Mouse (Mus musculus) kidney, embryonic 15.5 days (tissue): ENCODE results near the gene Zfp541. TPM values are rescaled to one million over a fixed set of nuclear protein-coding genes. Genes with fewer than 3 reads are reported as not detected.

Source experiments
- ATAC-seq: fragments of 200-750 bp; cut with Nextera tagmentation; replicated peaks from 2 replicates; pipeline ENCODE4 v1.8.0; 2017; ENCODE audit warnings: moderate TSS enrichment; ENCODE audit not compliant: low FRiP score
- H3K27ac ChIP-seq: fragments of 300-500 bp; sonication (generic); 2 replicates; pipeline ENCODE4 v1.5.1; 2015; ENCODE audit warnings: mild to moderate bottlenecking, inconsistent platforms
- H3K27me3 ChIP-seq: fragments of 300-500 bp; sonication (generic); 2 replicates; pipeline ENCODE4 v1.6.1; 2015; ENCODE audit warnings: inconsistent platforms
- H3K36me3 ChIP-seq: fragments of 300-500 bp; sonication (generic); 2 replicates; pipeline ENCODE4 v1.6.1; 2015; ENCODE audit warnings: inconsistent platforms
- H3K4me1 ChIP-seq: fragments of 300-500 bp; sonication (generic); 2 replicates; pipeline ENCODE4 v1.6.1; 2015; ENCODE audit warnings: inconsistent platforms
- H3K4me2 ChIP-seq: fragments of 300-500 bp; sonication (generic); 2 replicates; pipeline ENCODE4 v1.6.1; 2015; ENCODE audit warnings: moderate library complexity, mild to moderate bottlenecking, inconsistent platforms
- H3K4me3 ChIP-seq: fragments of 300-500 bp; sonication (generic); replicated peaks from 2 replicates; pipeline ENCODE4 v1.5.1; 2015; ENCODE audit warnings: mild to moderate bottlenecking, inconsistent platforms
- H3K9ac ChIP-seq: fragments of 300-500 bp; sonication (generic); 2 replicates; pipeline ENCODE4 v1.6.1; 2015; ENCODE audit warnings: mild to moderate bottlenecking, inconsistent platforms
- H3K9me3 ChIP-seq: fragments of 300-500 bp; sonication (generic); replicated peaks from 2 replicates; pipeline ENCODE4 v1.6.1; 2016; ENCODE audit warnings: inconsistent platforms
- WGBS: fragments of 180-500 bp; shearing (Covaris S2); methylation state at CpG from one replicate; pipeline ENCODE4 v1.1.7; 2015; ENCODE audit warnings: mixed read lengths; 5-methylcytosine and 5-hydroxymethylcytosine counted together
- polyA plus RNA-seq: library from polyadenylated mRNA; unstranded; fragments of >200 nt; fragmentation: Nextera tagmentation; extraction: Ambion mirVana; gene quantifications from 2 replicates; pipeline ENCODE4 v1.2.1, GENCODE M21; 2015

Gene Zfp541
- polyA plus RNA-seq, 1 experiment from 2014 or later = not detected

- Histone ChIP-seq H3K4me2 (no peak overlapping the region), H3K27me3 (no peaks in the 10 kb centered on the region), H3K36me3 (peaks cover 22% of the 10 kb centered on the region), H3K9ac (no peak overlapping the region), H3K9me3 (no peaks in the 10 kb centered on the region), H3K4me3 (no peak overlapping the region), H3K27ac (no peak overlapping the region), H3K4me1 (peaks cover 22% of the 10 kb centered on the region)
- no peak for ATAC-seq
- WGBS = 90% methylated on average over 4 of the region's 4 CpGs
Measured at GRCm38 (mm10) chr7:16031072-16031471, 30.5 kb upstream of the Zfp541 start.

- Histone ChIP-seq H3K4me2 (no peak overlapping the region), H3K27ac (peak overlapping the region; percentile 66; the same call in 1 of the 2 replicates), H3K4me3 (no peak overlapping the region), H3K9ac (no peak overlapping the region), H3K36me3 (peaks cover 16% of the 10 kb centered on the region), H3K27me3 (no peaks in the 10 kb centered on the region), H3K4me1 (peaks cover 22% of the 10 kb centered on the region), H3K9me3 (no peaks in the 10 kb centered on the region)
- 93% methylated on average over 1 of the region's 1 CpGs for WGBS
- no peak for ATAC-seq
Measured at GRCm38 (mm10) chr7:16033059-16033458, 28.6 kb upstream of the Zfp541 start.

- Histone ChIP-seq H3K4me3 (no peak overlapping the region), H3K4me1 (peaks cover 21% of the 10 kb centered on the region), H3K4me2 (no peak overlapping the region), H3K27ac (peak overlapping the region; percentile 66), H3K36me3 (peaks cover 16% of the 10 kb centered on the region), H3K9ac (no peak overlapping the region), H3K27me3 (no peaks in the 10 kb centered on the region), H3K9me3 (no peaks in the 10 kb centered on the region)
- ATAC-seq = peak; percentile 78
- 76% methylated on average over 8 of the region's 8 CpGs for WGBS
Measured at GRCm38 (mm10) chr7:16033580-16034461, 27.8 kb upstream of the Zfp541 start.

- H3K27ac ChIP-seq = no peak overlapping the region
- peaks cover 4% of the 10 kb centered on the region for H3K36me3 ChIP-seq
- no peak for ATAC-seq
- no peak overlapping the region for H3K4me2 ChIP-seq
- no peaks in the 10 kb centered on the region for H3K9me3 ChIP-seq
- H3K4me1 ChIP-seq = peaks cover 31% of the 10 kb centered on the region
- H3K4me3 ChIP-seq = no peak overlapping the region
- WGBS = 93% methylated on average over 6 of the region's 6 CpGs
- no peak overlapping the region for H3K9ac ChIP-seq
- H3K27me3 ChIP-seq = no peaks in the 10 kb centered on the region
Measured at GRCm38 (mm10) chr7:16036972-16037371, 24.6 kb upstream of the Zfp541 start.

GRCm38 (mm10) chr7:16039363-16039762 lies 22.3 kb upstream of the Zfp541 start:
- Histone ChIP-seq H3K4me2 (no peak overlapping the region), H3K27me3 (no peaks in the 10 kb centered on the region), H3K27ac (no peak overlapping the region), H3K36me3 (no peaks in the 10 kb centered on the region), H3K9me3 (no peaks in the 10 kb centered on the region), H3K4me3 (no peak overlapping the region), H3K9ac (no peak overlapping the region), H3K4me1 (peaks cover 31% of the 10 kb centered on the region)
- 93% methylated on average over 5 of the region's 5 CpGs for WGBS
- ATAC-seq = no peak

GRCm38 (mm10) chr7:16041208-16041607 lies 20.4 kb upstream of the Zfp541 start:
- 68% methylated on average over 2 of the region's 2 CpGs for WGBS
- H3K27ac ChIP-seq = no peak overlapping the region
- no peak overlapping the region for H3K4me2 ChIP-seq
- no peak overlapping the region for H3K4me3 ChIP-seq
- no peaks in the 10 kb centered on the region for H3K9me3 ChIP-seq
- peaks cover 47% of the 10 kb centered on the region for H3K4me1 ChIP-seq
- ATAC-seq = no peak
- no peaks in the 10 kb centered on the region for H3K36me3 ChIP-seq
- H3K9ac ChIP-seq = no peak overlapping the region
- H3K27me3 ChIP-seq = no peaks in the 10 kb centered on the region

GRCm38 (mm10) chr7:16042850-16043775 lies 18.5 kb upstream of the Zfp541 start:
- peaks cover 50% of the 10 kb centered on the region for H3K4me1 ChIP-seq
- H3K9ac ChIP-seq = no peak overlapping the region
- no peak for ATAC-seq
- H3K27ac ChIP-seq = peak overlapping the region; percentile 56; the same call in 1 of the 2 replicates
- no peaks in the 10 kb centered on the region for H3K36me3 ChIP-seq
- no peaks in the 10 kb centered on the region for H3K27me3 ChIP-seq
- no peaks in the 10 kb centered on the region for H3K9me3 ChIP-seq
- H3K4me2 ChIP-seq = 0 out of 2 replicates have a peak overlapping the region, but pooled peaks have one; percentile 83
- WGBS = 64% methylated on average over 10 of the region's 10 CpGs
- H3K4me3 ChIP-seq = no peak overlapping the region

- no peaks in the 10 kb centered on the region for H3K36me3 ChIP-seq
- H3K9ac ChIP-seq = no peak overlapping the region
- no peak for ATAC-seq
- no peaks in the 10 kb centered on the region for H3K27me3 ChIP-seq
- no peaks in the 10 kb centered on the region for H3K9me3 ChIP-seq
- H3K27ac ChIP-seq = peak overlapping the region; percentile 56
- WGBS = 46% methylated on average over 3 of the region's 3 CpGs
- H3K4me2 ChIP-seq = 0 out of 2 replicates have a peak overlapping the region, but pooled peaks have one; percentile 83
- H3K4me1 ChIP-seq = peaks cover 50% of the 10 kb centered on the region
- no peak overlapping the region for H3K4me3 ChIP-seq
Measured at GRCm38 (mm10) chr7:16043861-16044435, 17.7 kb upstream of the Zfp541 start.

- no peak for ATAC-seq
- H3K4me3 ChIP-seq = no peak overlapping the region
- 28% methylated on average over 5 of the region's 5 CpGs for WGBS
- no peak overlapping the region for H3K9ac ChIP-seq
- H3K9me3 ChIP-seq = no peaks in the 10 kb centered on the region
- no peaks in the 10 kb centered on the region for H3K36me3 ChIP-seq
- H3K4me2 ChIP-seq = peak overlapping the region; percentile 83; the same call in 1 of the 2 replicates
- H3K27ac ChIP-seq = peak overlapping the region; percentile 56
- H3K4me1 ChIP-seq = peaks cover 56% of the 10 kb centered on the region
- no peaks in the 10 kb centered on the region for H3K27me3 ChIP-seq
Measured at GRCm38 (mm10) chr7:16044531-16044930, 17.1 kb upstream of the Zfp541 start.

- H3K9ac ChIP-seq = no peak overlapping the region
- WGBS = 52% methylated on average over 2 of the region's 2 CpGs
Measured at GRCm38 (mm10) chr7:16045538-16045937, 16.1 kb upstream of the Zfp541 start.

GRCm38 (mm10) chr7:16046101-16046480 lies 15.5 kb upstream of the Zfp541 start:
- WGBS = 1% methylated on average over 7 of the region's 7 CpGs
- H3K4me1 ChIP-seq = peaks cover 60% of the 10 kb centered on the region
- H3K27ac ChIP-seq = peak overlapping the region; percentile 97

More at GRCm38 (mm10) chr7:16045538-16045937, 16.1 kb upstream of the Zfp541 start:
- Histone ChIP-seq H3K27me3 (no peaks in the 10 kb centered on the region), H3K9me3 (no peaks in the 10 kb centered on the region), H3K4me1 (peaks cover 64% of the 10 kb centered on the region), H3K4me2 (peak overlapping the region; percentile 83), H3K27ac (peak overlapping the region; percentile 97), H3K4me3 (peak overlapping the region; percentile 92; the same call in 1 of the 2 replicates), H3K36me3 (no peaks in the 10 kb centered on the region)
- no peak for ATAC-seq

More at GRCm38 (mm10) chr7:16046101-16046480, 15.5 kb upstream of the Zfp541 start:
- peak overlapping the region; percentile 97 for H3K9ac ChIP-seq
- H3K36me3 ChIP-seq = no peaks in the 10 kb centered on the region
- ATAC-seq = 0 out of 2 replicates have a peak, but pooled peaks have one; percentile 4
- no peaks in the 10 kb centered on the region for H3K27me3 ChIP-seq
- no peaks in the 10 kb centered on the region for H3K9me3 ChIP-seq
- peak overlapping the region; percentile 83 for H3K4me2 ChIP-seq
- H3K4me3 ChIP-seq = peak overlapping the region; percentile 92
